Mouse (Mus musculus): Measurements from ENCODE around the gene Tpst2.

The Tpst2 gene

GRCm38 (mm10) chr5:112282123-112282779 is 5.8 kb downstream of the Tpst2 start:
- no peak for DNase-seq (ENCODE audit: low spot score)

GRCm38 (mm10) chr5:112282780-112283482 is 6.4 kb downstream of the Tpst2 start:
- no peak for DNase-seq (ENCODE audit: low spot score)

- no peak for DNase-seq (ENCODE audit: low spot score)
These were observed 7.2 kb downstream of the Tpst2 start for GRCm38 (mm10) chr5:112283543-112284202.

- no peak for DNase-seq (ENCODE audit: low spot score)
These were observed 7.7 kb downstream of the Tpst2 start for GRCm38 (mm10) chr5:112284203-112284582.

- DNase-seq (ENCODE audit: low spot score): no peak
These were observed 9.1 kb downstream of the Tpst2 start for GRCm38 (mm10) chr5:112285548-112286085.

GRCm38 (mm10) chr5:112286608-112286983 is 10.1 kb downstream of the Tpst2 start:
- no peak for DNase-seq (ENCODE audit: low spot score)

GRCm38 (mm10) chr5:112286984-112287641 is 10.6 kb downstream of the Tpst2 start:
- DNase-seq (ENCODE audit: low spot score): no peak

GRCm38 (mm10) chr5:112287652-112288051 is 11.2 kb downstream of the Tpst2 start:
- DNase-seq (ENCODE audit: low spot score): no peak

GRCm38 (mm10) chr5:112288193-112289141 is 12.0 kb downstream of the Tpst2 start:
- no peak for DNase-seq (ENCODE audit: low spot score)

- DNase-seq (ENCODE audit: low spot score): no peak
These were observed 12.7 kb downstream of the Tpst2 start for GRCm38 (mm10) chr5:112289236-112289635.

GRCm38 (mm10) chr5:112289819-112290535 is 13.5 kb downstream of the Tpst2 start:
- no peak for DNase-seq (ENCODE audit: low spot score)

GRCm38 (mm10) chr5:112290536-112290880 is 14.0 kb downstream of the Tpst2 start:
- DNase-seq (ENCODE audit: low spot score): no peak

- no peak for DNase-seq (ENCODE audit: low spot score)
These were observed 15.4 kb downstream of the Tpst2 start for GRCm38 (mm10) chr5:112291866-112292265.

- DNase-seq (ENCODE audit: low spot score): no peak
These were observed 16.0 kb downstream of the Tpst2 start for GRCm38 (mm10) chr5:112292343-112292980.

GRCm38 (mm10) chr5:112293800-112294199 is 17.3 kb downstream of the Tpst2 start:
- DNase-seq (ENCODE audit: low spot score): no peak

GRCm38 (mm10) chr5:112294696-112295095 is 18.2 kb downstream of the Tpst2 start:
- DNase-seq (ENCODE audit: low spot score): no peak

- no peak for DNase-seq (ENCODE audit: low spot score)
These were observed 18.7 kb downstream of the Tpst2 start for GRCm38 (mm10) chr5:112295162-112295561.

GRCm38 (mm10) chr5:112295564-112295963 is 19.1 kb downstream of the Tpst2 start:
- DNase-seq (ENCODE audit: low spot score): no peak

GRCm38 (mm10) chr5:112296404-112297181 is 20.1 kb downstream of the Tpst2 start:
- no peak for DNase-seq (ENCODE audit: low spot score)

Data from ovary, postnatal 36 days (tissue).